Mouse (Mus musculus) frontal cortex, adult (tissue): ENCODE data around the gene Gm9736.
"Not testable (repeated sequence)": the region's sequence is repeated elsewhere in the genome, so short reads cannot be mapped to it uniquely, and the experiment has no call there.

Source experiments
- ATAC-seq: cut with Nextera tagmentation; 2 replicates; pipeline ENCODE4 v1.9.2; 2017; ENCODE audit warnings: mild to moderate bottlenecking, moderate library complexity, mixed read lengths; ENCODE audit not compliant: low TSS enrichment

Gene Gm9736

GRCm38 (mm10) chr10:77751254-77751653 lies at the start of gene Gm9736:
TSS of gene Gm9736 (minus strand) at chr10:77751354.
- ATAC-seq, result not testable (repeated sequence)

GRCm38 (mm10) chr10:77798921-77799508 lies 47.9 kb upstream of the Gm9736 start, which contains the start of gene Gm19668:
TSS of gene Gm19668 (minus strand) at chr10:77799133.
- ATAC-seq, result no peak

- ATAC-seq, result not testable (repeated sequence)
Observed at GRCm38 (mm10) chr10:77798164-77798920, 47.2 kb upstream of the Gm9736 start.

GRCm38 (mm10) chr10:77797677-77798076 lies 46.5 kb upstream of the Gm9736 start:
- ATAC-seq, result no peak

- no peak for ATAC-seq
Observed at GRCm38 (mm10) chr10:77794976-77795375, 43.8 kb upstream of the Gm9736 start, which contains the start of gene Gm9639. TSS of gene Gm9639 (minus strand) at chr10:77795076.

GRCm38 (mm10) chr10:77788621-77789020 lies 37.5 kb upstream of the Gm9736 start:
- no peak for ATAC-seq

GRCm38 (mm10) chr10:77787876-77788275 lies 36.7 kb upstream of the Gm9736 start, which contains the start of gene Gm7137:
TSS of gene Gm7137 (minus strand) at chr10:77788200.
- ATAC-seq, result not testable (repeated sequence)

- ATAC-seq, result not testable (repeated sequence)
Observed at GRCm38 (mm10) chr10:77783396-77783795, 32.2 kb upstream of the Gm9736 start.

- ATAC-seq, result not testable (repeated sequence)
Observed at GRCm38 (mm10) chr10:77782442-77782841, 31.3 kb upstream of the Gm9736 start, which contains the start of gene Gm3250. TSS of gene Gm3250 (minus strand) at chr10:77782542.

- not testable (repeated sequence) for ATAC-seq
Observed at GRCm38 (mm10) chr10:77776844-77777243, 25.7 kb upstream of the Gm9736 start, which contains the start of gene Gm7138. TSS of gene Gm7138 (minus strand) at chr10:77776944.

- ATAC-seq, result not testable (repeated sequence)
Observed at GRCm38 (mm10) chr10:77772142-77772541, 21.0 kb upstream of the Gm9736 start.

GRCm38 (mm10) chr10:77771225-77771624 lies 20.1 kb upstream of the Gm9736 start, which contains the start of gene Gm3238:
TSS of gene Gm3238 (minus strand) at chr10:77771325.
- not testable (repeated sequence) for ATAC-seq

GRCm38 (mm10) chr10:77769727-77770126 lies 18.6 kb upstream of the Gm9736 start:
- no peak for ATAC-seq

- not testable (repeated sequence) for ATAC-seq
Observed at GRCm38 (mm10) chr10:77759582-77759981, 8.4 kb upstream of the Gm9736 start, which contains the start of gene Gm3233. TSS of gene Gm3233 (minus strand) at chr10:77759682.

- no peak for ATAC-seq
Observed at GRCm38 (mm10) chr10:77753448-77753847, 2.3 kb upstream of the Gm9736 start.

- not testable (repeated sequence) for ATAC-seq
Observed at GRCm38 (mm10) chr10:77752312-77752711, 1.2 kb upstream of the Gm9736 start.

GRCm38 (mm10) chr10:77750686-77751085 lies 468 bp downstream of the Gm9736 start:
- not testable (repeated sequence) for ATAC-seq

GRCm38 (mm10) chr10:77741924-77742688 lies 9.0 kb downstream of the Gm9736 start, which contains the start of gene Gm18596:
TSS of gene Gm18596 (minus strand) at chr10:77742638.
- not testable (repeated sequence) for ATAC-seq

- ATAC-seq, result no peak
Observed at GRCm38 (mm10) chr10:77738929-77739328, 12.2 kb downstream of the Gm9736 start.

GRCm38 (mm10) chr10:77735928-77736327 lies 15.2 kb downstream of the Gm9736 start:
- no peak for ATAC-seq

- no peak for ATAC-seq
Observed at GRCm38 (mm10) chr10:77729241-77729640, 21.9 kb downstream of the Gm9736 start.

GRCm38 (mm10) chr10:77728280-77728679 lies 22.9 kb downstream of the Gm9736 start:
- ATAC-seq, result no peak
